Mouse (Mus musculus): Measurements from ENCODE around the gene Eri2. TPM values are rescaled to one million over a fixed set of nuclear protein-coding genes. Genes with fewer than 3 reads are reported as not detected.

The Eri2 gene
- polyA plus RNA-seq, 1 experiment from 2014 or later, result 4.9 TPM

DNA sequence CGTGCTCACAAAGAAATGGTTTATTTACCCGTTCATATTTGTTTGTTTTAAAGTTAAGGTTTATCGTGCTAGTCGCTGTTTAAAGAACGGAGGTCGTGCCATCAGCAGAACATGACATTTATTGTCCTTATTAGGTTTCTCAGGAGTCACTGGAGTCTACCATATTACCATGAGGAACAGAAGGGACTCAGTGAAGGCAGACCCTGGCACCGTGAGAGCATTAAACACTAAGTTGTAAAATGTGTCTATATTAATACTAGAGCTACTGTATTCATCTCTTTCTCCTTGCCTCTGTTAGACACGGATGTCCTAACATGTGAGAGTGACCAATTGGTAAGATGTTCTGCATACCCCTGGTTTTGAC is 72.9 kb downstream of the Eri2 start:
- Histone ChIP-seq H3K4me3 (ENCODE audit: low read depth, low read length) (peak overlapping the region; percentile 87), H3K9me3 (ENCODE audit: low read length) (no peaks in the 10 kb centered on the region), H3K4me1 (ENCODE audit: insufficient read depth, low read depth, low read length) (peaks cover 5% of the 10 kb centered on the region; the same call in 1 of the 2 replicates), H3K4me2 (replicated peaks; ENCODE audit: low read depth, low read length) (peak overlapping the region; percentile 86), H3K36me3 (ENCODE audit: insufficient read depth, low read length) (peaks cover 14% of the 10 kb centered on the region; the same call in 1 of the 2 replicates), H3K27me3 (replicated peaks; ENCODE audit: insufficient read depth, low read length) (no peaks in the 10 kb centered on the region), H3K9ac (replicated peaks; ENCODE audit: low read depth) (peak overlapping the region; percentile 86), H3K27ac (ENCODE audit: low read length) (no peak overlapping the region)
- WGBS, result 11% methylated on average over 8 of the region's 8 CpGs
- DNase-seq (ENCODE audit: low spot score) (no peak), ATAC-seq (peak; percentile 29)
- no peak for TF ChIP-seq CTCF (IDR thresholded peaks at IDR 0.05)

GRCm38 (mm10) chr7:119720253-119720946 is 73.5 kb downstream of the Eri2 start, which contains the start of gene Thumpd1:
Thumpd1 (minus strand) TSS chr7:119720798.
- Histone ChIP-seq H3K9ac (replicated peaks; ENCODE audit: low read depth) (peak within 1 kb of the TSS; percentile 86), H3K27me3 (replicated peaks; ENCODE audit: insufficient read depth, low read length) (no peaks in the 10 kb centered on the region), H3K4me3 (ENCODE audit: low read depth, low read length) (peak within 1 kb of the TSS; percentile 87), H3K27ac (ENCODE audit: low read length) (peak within 1 kb of the TSS; percentile 69; the same call in 1 of the 2 replicates), H3K4me1 (ENCODE audit: insufficient read depth, low read depth, low read length) (peaks cover 5% of the 10 kb centered on the region; the same call in 1 of the 2 replicates), H3K36me3 (ENCODE audit: insufficient read depth, low read length) (peaks cover 18% of the 10 kb centered on the region; the same call in 1 of the 2 replicates), H3K4me2 (replicated peaks; ENCODE audit: low read depth, low read length) (peak within 1 kb of the TSS; percentile 86), H3K9me3 (ENCODE audit: low read length) (no peaks in the 10 kb centered on the region)
- ATAC-seq (peak; percentile 98), DNase-seq (ENCODE audit: low spot score) (peak; percentile 94)
- TF ChIP-seq CTCF (IDR thresholded peaks at IDR 0.05) (peak; percentile 84), EP300 (IDR thresholded peaks at IDR 0.05) (no peak)
- WGBS, result 2% methylated on average over 59 of the region's 60 CpGs

Other genes with a start within 250 kb of the Eri2 start
- gene Acsm2, start 239.7 kb downstream of the Eri2 start, polyA plus RNA-seq (2015; fragmentation: Nextera tagmentation; extraction: Ambion mirVana), result not detected in 2 replicates
- gene Acsm1, start 187.0 kb downstream of the Eri2 start, polyA plus RNA-seq (2015; fragmentation: Nextera tagmentation; extraction: Ambion mirVana), result 3.6 and 3.7 TPM in 2 replicates
- not detected in 2 replicates for gene Acsm4, start 104.0 kb downstream of the Eri2 start, polyA plus RNA-seq (2015; fragmentation: Nextera tagmentation; extraction: Ambion mirVana)
- gene Thumpd1, start 73.3 kb downstream of the Eri2 start, polyA plus RNA-seq (2015; fragmentation: Nextera tagmentation; extraction: Ambion mirVana), result 28.5 and 30.4 TPM in 2 replicates
- 0.15 TPM in 1 of 2 replicates, not detected in the other for gene Acsm3, start 33.1 kb downstream of the Eri2 start, polyA plus RNA-seq (2015; fragmentation: Nextera tagmentation; extraction: Ambion mirVana)
- 8.3 and 9.2 TPM in 2 replicates for gene Rexo5, start 52 bp downstream of the Eri2 start, polyA plus RNA-seq (2015; fragmentation: Nextera tagmentation; extraction: Ambion mirVana)
- gene Lyrm1, start 101.8 kb upstream of the Eri2 start, polyA plus RNA-seq (2015; fragmentation: Nextera tagmentation; extraction: Ambion mirVana), result 7.4 and 7.7 TPM in 2 replicates
- 7.7 and 8.6 TPM in 2 replicates for gene Dcun1d3, start 102.2 kb upstream of the Eri2 start, polyA plus RNA-seq (2015; fragmentation: Nextera tagmentation; extraction: Ambion mirVana)

All from lung, postnatal 0 days (tissue).